Mouse (Mus musculus) ES-Bruce4 (cell line): ENCODE measurements around the gene Map4.

Experiments used
- CTCF ChIP-seq: IDR thresholded peaks from one replicate; pipeline ENCODE4 v1.8.1; 2011; ENCODE audit warnings: low read depth, low read length
- EP300 ChIP-seq: IDR thresholded peaks from 2 replicates; pipeline ENCODE4 v1.6.1; 2011; ENCODE audit warnings: low read depth, low read length; ENCODE audit not compliant: insufficient read depth

- TF ChIP-seq EP300, result no peak
- no peak for TF ChIP-seq CTCF
Observed at GRCm38 (mm10) chr9:110054781-110055180, 123.5 kb downstream of the Map4 start.
